Mouse (Mus musculus): ENCODE measurements around the gene Ssu72.

GRCm38 (mm10) chr4:155672082-155672481 is 32.5 kb upstream of the Ssu72 start:
- no peak for TF ChIP-seq CTCF (IDR thresholded peaks at IDR 0.05; ENCODE audit: control insufficient read depth, insufficient read depth, insufficient read length)
- no peak for TF ChIP-seq MYOD1 (IDR thresholded peaks at IDR 0.05; ENCODE audit: control insufficient read depth, insufficient read length, low read depth)
- no peak for TF ChIP-seq MAX (IDR thresholded peaks at IDR 0.05)
- TF ChIP-seq USF1 (IDR thresholded peaks at IDR 0.05; ENCODE audit: low read depth): no peak
- TF ChIP-seq FOSL1 (IDR thresholded peaks at IDR 0.05; ENCODE audit: insufficient read depth, low read length, poor library complexity, severe bottlenecking): no peak
